Mouse (Mus musculus) embryonic facial prominence, embryonic 10.5 days (tissue): ENCODE results near the gene Cd274. TPM values are rescaled to one million over a fixed set of nuclear protein-coding genes. Genes with fewer than 3 reads are reported as not detected.

Experiments used
- DNase-seq: peaks from one replicate; pipeline ENCODE4 v3.0.0-alpha.2; 2017; ENCODE audit warnings: low spot score
- H3K27ac ChIP-seq: fragments of 300-500 bp; sonication (generic); replicated peaks from 2 replicates; pipeline ENCODE4 v1.5.1; 2016; ENCODE audit warnings: mild to moderate bottlenecking
- H3K27me3 ChIP-seq: fragments of 300-500 bp; sonication (generic); replicated peaks from 2 replicates; pipeline ENCODE4 v1.6.1; 2016; ENCODE audit warnings: low read depth, mild to moderate bottlenecking; ENCODE audit not compliant: poor library complexity, severe bottlenecking
- H3K36me3 ChIP-seq: fragments of 300-500 bp; sonication (generic); replicated peaks from 2 replicates; pipeline ENCODE4 v1.6.1; 2016; ENCODE audit warnings: mild to moderate bottlenecking, moderate library complexity
- H3K4me1 ChIP-seq: fragments of 300-500 bp; sonication (generic); 2 replicates; pipeline ENCODE4 v1.6.1; 2016
- H3K4me3 ChIP-seq: fragments of 300-500 bp; sonication (generic); 2 replicates; pipeline ENCODE4 v1.5.1; 2016; ENCODE audit warnings: mild to moderate bottlenecking, moderate library complexity
- H3K9me3 ChIP-seq: fragments of 300-500 bp; sonication (generic); 2 replicates; pipeline ENCODE4 v1.6.1; 2016; ENCODE audit warnings: mild to moderate bottlenecking
- WGBS: fragments of 180-500 bp; shearing (Covaris S2); methylation state at CpG from one replicate; pipeline ENCODE4 v1.1.7; 2016; 5-methylcytosine and 5-hydroxymethylcytosine counted together
- polyA plus RNA-seq: library from polyadenylated mRNA; unstranded; fragments of >200 nt; fragmentation: Nextera tagmentation; extraction: Ambion mirVana; gene quantifications from 2 replicates; pipeline ENCODE4 v1.2.1, GENCODE M21; 2016

Gene Cd274
- polyA plus RNA-seq: 0.11 and 0.18 TPM in 2 replicates

GRCm38 (mm10) chr19:29366969-29367622 is at the start of gene Cd274, which contains the start of gene Plgrkt:
Gene Cd274 (plus strand): TSS chr19:29367455.
Gene Plgrkt (minus strand): TSS chr19:29367390.
- H3K36me3 ChIP-seq: no peaks in the 10 kb centered on the region
- 3% methylated on average over 26 of the region's 26 CpGs for WGBS
- DNase-seq: peak; percentile 59
- peaks cover 40% of the 10 kb centered on the region for H3K27me3 ChIP-seq
- H3K4me1 ChIP-seq: peaks cover 12% of the 10 kb centered on the region
- H3K4me3 ChIP-seq: peak within 1 kb of the TSS; percentile 59
- H3K27ac ChIP-seq: no peak within 1 kb of the TSS
- no peaks in the 10 kb centered on the region for H3K9me3 ChIP-seq

DNA sequence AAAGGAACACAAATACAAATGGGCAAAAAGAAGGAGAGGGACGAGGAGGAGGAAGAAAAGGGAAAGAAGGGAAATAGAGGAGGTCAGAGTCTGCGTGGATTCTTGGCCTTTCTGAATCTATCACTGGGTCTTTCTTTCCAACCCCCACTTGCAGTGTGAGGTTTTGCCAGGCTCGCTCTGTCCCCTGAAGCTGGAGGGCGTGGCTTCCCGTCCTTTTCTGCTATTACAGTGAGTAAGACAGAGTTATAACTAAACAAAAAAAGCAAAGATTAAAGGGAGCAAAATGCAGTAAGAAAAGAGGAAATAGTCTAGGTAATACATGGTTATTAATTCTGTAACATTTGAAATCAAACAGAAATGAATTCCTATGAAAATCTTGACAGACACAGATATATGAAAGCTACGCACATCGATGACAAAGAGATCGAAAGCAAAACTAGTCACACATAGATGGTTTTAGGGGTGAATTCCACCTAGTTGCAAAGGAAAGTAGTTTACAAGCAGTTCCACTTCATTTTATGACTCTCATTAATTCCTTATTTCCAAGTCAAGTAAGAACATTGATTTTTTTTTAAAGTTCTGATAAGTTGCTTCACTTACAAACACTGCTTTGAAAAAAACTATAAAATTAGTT is 43.7 kb upstream of the Cd274 start:
- DNase-seq: no peak

GRCm38 (mm10) chr19:29325053-29325851 is 42.0 kb upstream of the Cd274 start, which contains the start of gene Insl6:
Gene Insl6 (minus strand): TSS chr19:29325356.
- H3K4me3 ChIP-seq: peak within 1 kb of the TSS; percentile 54
- no peaks in the 10 kb centered on the region for H3K9me3 ChIP-seq
- H3K4me1 ChIP-seq: peaks cover 15% of the 10 kb centered on the region
- 4% methylated on average over 31 of the region's 31 CpGs for WGBS
- peaks cover 7% of the 10 kb centered on the region for H3K27me3 ChIP-seq
- no peaks in the 10 kb centered on the region for H3K36me3 ChIP-seq
- H3K27ac ChIP-seq: peak within 1 kb of the TSS; percentile 62
- peak; percentile 91 for DNase-seq

More for the DNA sequence above, 43.7 kb upstream of the Cd274 start:
- 71% methylated on average over 8 of the region's 8 CpGs for whole genome bisulfite sequencing
- no peaks in the 10 kb centered on the region for H3K9me3 ChIP-seq
- no peaks in the 10 kb centered on the region for H3K36me3 ChIP-seq
- no peak overlapping the region for H3K27ac ChIP-seq
- no peak overlapping the region for H3K4me3 ChIP-seq
- H3K4me1 ChIP-seq: peaks cover 15% of the 10 kb centered on the region
- H3K27me3 ChIP-seq: peaks cover 7% of the 10 kb centered on the region

GRCm38 (mm10) chr19:29325852-29326180 is 41.4 kb upstream of the Cd274 start:
- Histone ChIP-seq H3K27ac (peak overlapping the region; percentile 8; the same call in 1 of the 2 replicates), H3K27me3 (peaks cover 7% of the 10 kb centered on the region), H3K4me3 (peak overlapping the region; percentile 54), H3K4me1 (peaks cover 15% of the 10 kb centered on the region), H3K9me3 (no peaks in the 10 kb centered on the region), H3K36me3 (no peaks in the 10 kb centered on the region)
- WGBS: 67% methylated on average over 9 of the region's 9 CpGs
- DNase-seq: peak; percentile 20

DNA sequence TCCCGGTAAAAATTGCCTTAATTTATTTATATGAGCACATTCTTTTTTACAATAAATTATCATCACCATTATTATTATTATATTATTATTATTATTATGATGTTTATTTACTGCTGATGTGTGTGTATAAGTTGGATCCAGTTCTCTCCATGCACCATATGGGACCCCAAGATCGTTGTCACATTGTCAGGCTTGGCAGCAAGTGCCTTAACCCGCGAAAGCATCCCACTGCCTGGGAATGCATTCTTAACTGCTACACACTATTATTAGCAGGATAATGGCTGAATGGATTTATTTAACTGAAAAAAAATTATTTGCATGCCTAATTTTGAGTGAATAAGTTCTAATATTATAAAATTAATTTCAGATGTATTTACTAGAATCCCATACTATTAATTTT is 40.9 kb upstream of the Cd274 start:
- Histone ChIP-seq H3K9me3 (no peaks in the 10 kb centered on the region), H3K27ac (no peak overlapping the region), H3K36me3 (no peaks in the 10 kb centered on the region), H3K4me1 (peaks cover 15% of the 10 kb centered on the region), H3K4me3 (no peak overlapping the region), H3K27me3 (peaks cover 7% of the 10 kb centered on the region)
- 90% methylated on average over 4 of the region's 4 CpGs for WGBS
- no peak for DNase-seq

- H3K27me3 ChIP-seq: peaks cover 7% of the 10 kb centered on the region
- no peaks in the 10 kb centered on the region for H3K9me3 ChIP-seq
- WGBS: 85% methylated on average over 13 of the region's 13 CpGs
- no peak overlapping the region for H3K4me3 ChIP-seq
- DNase-seq: no peak
- H3K4me1 ChIP-seq: peaks cover 15% of the 10 kb centered on the region
- H3K36me3 ChIP-seq: no peaks in the 10 kb centered on the region
- no peak overlapping the region for H3K27ac ChIP-seq
Measured at GRCm38 (mm10) chr19:29326822-29327552, 40.3 kb upstream of the Cd274 start.

- Histone ChIP-seq H3K9me3 (no peaks in the 10 kb centered on the region), H3K36me3 (no peaks in the 10 kb centered on the region), H3K4me1 (peaks cover 11% of the 10 kb centered on the region), H3K27ac (peak within 1 kb of the TSS; percentile 79), H3K27me3 (peaks cover 26% of the 10 kb centered on the region), H3K4me3 (peak within 1 kb of the TSS; percentile 58)
- WGBS: 2% methylated on average over 23 of the region's 23 CpGs
- DNase-seq: peak; percentile 74
Measured at GRCm38 (mm10) chr19:29334068-29334745, 33.0 kb upstream of the Cd274 start, which contains the start of gene Rln1. Gene Rln1 (minus strand): TSS chr19:29334670.

GRCm38 (mm10) chr19:29336624-29337023 is 30.6 kb upstream of the Cd274 start:
- no peak overlapping the region for H3K4me3 ChIP-seq
- 86% methylated on average over 2 of the region's 2 CpGs for WGBS
- no peak for DNase-seq
- no peaks in the 10 kb centered on the region for H3K36me3 ChIP-seq
- no peaks in the 10 kb centered on the region for H3K9me3 ChIP-seq
- H3K27me3 ChIP-seq: peaks cover 26% of the 10 kb centered on the region
- H3K27ac ChIP-seq: no peak overlapping the region
- H3K4me1 ChIP-seq: peaks cover 11% of the 10 kb centered on the region

DNA sequence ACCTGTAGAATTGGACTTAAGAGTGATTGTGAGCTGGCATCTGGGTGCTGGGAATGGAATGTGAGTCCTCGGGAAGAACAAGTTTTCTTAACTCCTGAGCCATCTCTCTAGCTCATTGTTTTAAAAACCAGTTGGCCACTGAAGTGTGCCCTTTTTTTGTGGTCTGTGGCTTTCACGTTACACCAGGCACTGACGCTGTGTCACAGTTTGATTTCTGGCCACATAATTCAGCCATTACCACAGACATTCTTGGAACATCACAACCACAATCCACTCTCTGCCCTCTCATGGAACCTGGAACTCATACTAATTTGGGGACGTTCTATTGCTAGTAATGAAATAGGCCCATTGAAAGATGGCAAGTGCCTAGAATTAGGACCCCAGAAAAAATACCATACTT is 26.2 kb upstream of the Cd274 start:
- H3K27me3 ChIP-seq: no peaks in the 10 kb centered on the region
- 85% methylated on average over 4 of the region's 4 CpGs for WGBS
- DNase-seq: no peak
- no peaks in the 10 kb centered on the region for H3K9me3 ChIP-seq
- no peaks in the 10 kb centered on the region for H3K36me3 ChIP-seq
- H3K4me1 ChIP-seq: no peaks in the 10 kb centered on the region
- H3K27ac ChIP-seq: no peak overlapping the region
- H3K4me3 ChIP-seq: no peak overlapping the region

GRCm38 (mm10) chr19:29342281-29342680 is 25.0 kb upstream of the Cd274 start:
- no peaks in the 10 kb centered on the region for H3K27me3 ChIP-seq
- H3K4me3 ChIP-seq: no peak overlapping the region
- WGBS: 89% methylated on average over 6 of the region's 6 CpGs
- H3K4me1 ChIP-seq: no peaks in the 10 kb centered on the region
- H3K36me3 ChIP-seq: no peaks in the 10 kb centered on the region
- DNase-seq: no peak
- H3K9me3 ChIP-seq: no peaks in the 10 kb centered on the region
- H3K27ac ChIP-seq: no peak overlapping the region

DNA sequence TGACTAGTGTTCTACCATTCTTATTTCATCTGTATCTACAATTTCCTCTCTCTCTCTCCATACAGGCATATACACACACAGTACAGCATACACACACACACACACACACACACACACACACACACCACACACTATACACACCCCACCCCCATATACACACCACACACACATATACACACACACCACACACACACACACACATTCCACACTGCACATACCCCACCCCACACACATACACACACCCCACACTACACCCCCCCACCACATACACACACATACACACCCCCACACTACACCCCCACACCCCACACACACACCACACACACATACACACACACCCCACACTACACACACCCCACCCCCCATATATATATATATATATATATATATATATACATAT is 22.4 kb upstream of the Cd274 start:
- H3K27ac ChIP-seq: no peak overlapping the region
- peaks cover 1% of the 10 kb centered on the region for H3K36me3 ChIP-seq
- H3K4me1 ChIP-seq: no peaks in the 10 kb centered on the region
- no peaks in the 10 kb centered on the region for H3K27me3 ChIP-seq
- H3K9me3 ChIP-seq: no peaks in the 10 kb centered on the region
- no peak for DNase-seq
- H3K4me3 ChIP-seq: no peak overlapping the region

DNA sequence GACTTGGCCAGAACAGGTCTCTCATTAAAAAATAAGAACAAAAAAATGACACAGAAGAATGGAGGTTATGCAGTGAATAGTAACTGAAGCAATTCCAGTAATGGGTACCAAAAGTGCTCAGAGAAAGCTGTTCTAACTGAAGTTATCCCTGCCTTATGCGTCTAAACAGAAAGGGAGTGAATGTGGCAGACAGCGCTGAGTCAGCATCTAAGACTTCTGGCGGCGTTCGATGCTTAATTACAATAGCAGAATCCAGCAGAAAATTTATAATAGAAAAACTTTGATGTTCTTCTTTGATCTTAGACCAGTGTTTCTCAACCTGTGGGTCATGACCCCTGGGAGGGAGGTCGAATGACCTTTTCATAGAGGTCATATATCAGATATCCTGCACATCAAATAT is 21.6 kb upstream of the Cd274 start:
- 86% methylated on average over 6 of the region's 6 CpGs for WGBS
- no peak for DNase-seq

More for the DNA sequence above, 21.6 kb upstream of the Cd274 start:
- no peak overlapping the region for H3K4me3 ChIP-seq
- no peaks in the 10 kb centered on the region for H3K9me3 ChIP-seq
- H3K27me3 ChIP-seq: no peaks in the 10 kb centered on the region
- H3K36me3 ChIP-seq: peaks cover 3% of the 10 kb centered on the region
- H3K4me1 ChIP-seq: no peaks in the 10 kb centered on the region
- no peak overlapping the region for H3K27ac ChIP-seq
